Mouse (Mus musculus) MEL (cell line): Measurements from ENCODE around the gene Zfp609.

Source experiments
- CTCF ChIP-seq, 3 experiments: IDR thresholded peaks in 2 of 3; conservative IDR thresholded peaks in 1 of 3; 2 replicates each; pipeline ENCODE4 v1.5.1; 2011 to 2012; ENCODE audit warnings: low read length in 3 of 3, low read depth in 2 of 3, mild to moderate bottlenecking in 2 of 3, improper control_type of control experiment in 1 of 3, inconsistent platforms in 1 of 3, mixed read lengths in 1 of 3, moderate library complexity in 1 of 3; ENCODE audit not compliant: control insufficient read depth in 1 of 3, insufficient read depth in 1 of 3, poor library complexity in 1 of 3, severe bottlenecking in 1 of 3
- POLR2A ChIP-seq, 2 experiments: IDR thresholded peaks; 2 replicates each; pipeline ENCODE4 v1.6.1; 2011 to 2012; ENCODE audit warnings: low read length in 2 of 2, mild to moderate bottlenecking in 2 of 2, control low read depth in 1 of 2, improper control_type of control experiment in 1 of 2, low read depth in 1 of 2, moderate library complexity in 1 of 2; ENCODE audit not compliant: control insufficient read depth in 1 of 2, insufficient read depth in 1 of 2, poor library complexity in 1 of 2
- SIN3A ChIP-seq: IDR thresholded peaks from 2 replicates; pipeline ENCODE4 v1.6.1; 2012; ENCODE audit warnings: low read length, improper control_type of control experiment, inconsistent platforms
- TAL1 ChIP-seq: IDR thresholded peaks from 2 replicates; pipeline ENCODE4 v1.6.1; 2012; ENCODE audit warnings: mild to moderate bottlenecking, inconsistent platforms, low read length, moderate library complexity, mixed read lengths
- USF1 ChIP-seq: IDR thresholded peaks from 2 replicates; pipeline ENCODE4 v1.6.1; 2014; ENCODE audit warnings: low read depth, mild to moderate bottlenecking, inconsistent platforms, low read length, improper control_type of control experiment, moderate library complexity
- USF2 ChIP-seq, 2 experiments: IDR thresholded peaks; 2 replicates each; pipeline ENCODE4 v1.6.1; 2011 to 2012; ENCODE audit warnings: improper control_type of control experiment in 2 of 2, low read length in 2 of 2, borderline replicate concordance in 1 of 2, inconsistent platforms in 1 of 2, low read depth in 1 of 2, mild to moderate bottlenecking in 1 of 2; ENCODE audit not compliant: insufficient read depth in 1 of 2

GRCm38 (mm10) chr9:65684704-65685103 lies 142.7 kb downstream of the Zfp609 start:
- TF ChIP-seq USF2 (IDR thresholded peaks at IDR 0.05; ENCODE audit: borderline replicate concordance in 1 of 2, insufficient read depth in 1 of 2, low read depth in 1 of 2, low read length in 2 of 2) (no peak), USF1 (no peak), POLR2A (IDR thresholded peaks at IDR 0.05; ENCODE audit: control insufficient read depth in 1 of 2, insufficient read depth in 1 of 2, low read depth in 1 of 2, low read length in 2 of 2, poor library complexity in 1 of 2) (no peak), SIN3A (no peak), CTCF (IDR thresholded peaks at IDR 0.05 in 2 of 3, conservative IDR thresholded peaks at IDR 0.05 in 1 of 3; ENCODE audit: control insufficient read depth in 1 of 3, insufficient read depth in 1 of 3, low read depth in 2 of 3, low read length in 3 of 3, poor library complexity in 1 of 3, severe bottlenecking in 1 of 3) (no peak), TAL1 (no peak)
